Mouse (Mus musculus) erythroblast, embryonic 14.5 days (primary cell): Measurements from ENCODE around the gene Olfr430.
"Not testable (repeated sequence)": the region's sequence is repeated elsewhere in the genome, so short reads cannot be mapped to it uniquely, and the experiment has no call there.

Source experiments
- GATA1 ChIP-seq: IDR thresholded peaks from 2 replicates; pipeline ENCODE4 v1.6.1; 2012; ENCODE audit warnings: low read length, inconsistent platforms, mixed read lengths
- TAL1 ChIP-seq: IDR thresholded peaks from 3 replicates; pipeline ENCODE4 v1.6.1; 2012; ENCODE audit warnings: low read length, inconsistent platforms, mixed read lengths

- not testable (repeated sequence) for TF ChIP-seq GATA1, TAL1
Observed at GRCm38 (mm10) chr1:174049357-174049756, 17.0 kb upstream of the Olfr430 start.
